Comparison of ENCODE assay signal across 13 mouse cellular contexts in genomic region chr3:37979871-37980270, GRCm38 (mm10).
DNase-seq lines count a peak whose midpoint lies in the region; ATAC-seq lines count a peak whose summit lies in the region.
"Had no signal": no experiment of that assay in that cellular context is flagged by ENCODE, and none has a peak within 500 bp of the region (broad histone marks: within the 10 kb centered on the region; RNA-seq: fewer than 3 reads in every experiment).

No protein-coding gene starts in this region.

- no peak overlapping the region for H3K27ac ChIP-seq in hindbrain, embryonic 11.5 days (ENCODE audit: low read depth, low read length)
- no peak overlapping the region for H3K27ac ChIP-seq in hindbrain, embryonic 14.5 days
- H3K27ac ChIP-seq: hindbrain, embryonic 15.5 days; liver, embryonic 13.5 days; neural tube, embryonic 13.5 days had no signal

- H3K27me3 ChIP-seq in hindbrain, embryonic 11.5 days (ENCODE audit: control insufficient read depth, insufficient read depth, low read length), result no peaks in the 10 kb centered on the region
- no peaks in the 10 kb centered on the region for H3K27me3 ChIP-seq in hindbrain, embryonic 14.5 days (ENCODE audit: control insufficient read depth, insufficient read depth, low read length)
- H3K27me3 ChIP-seq: hindbrain, embryonic 15.5 days had no signal

- H3K4me2 ChIP-seq in hindbrain, embryonic 11.5 days (replicated peaks; ENCODE audit: low read depth, low read length), result no peak overlapping the region
- H3K4me2 ChIP-seq in hindbrain, embryonic 14.5 days (replicated peaks), result no peak overlapping the region
- H3K4me2 ChIP-seq: hindbrain, embryonic 15.5 days; liver, embryonic 13.5 days; neural tube, embryonic 13.5 days had no signal

- H3K36me3 ChIP-seq in hindbrain, embryonic 11.5 days (ENCODE audit: control insufficient read depth, insufficient read depth, low read length), result no peaks in the 10 kb centered on the region
- H3K36me3 ChIP-seq in hindbrain, embryonic 14.5 days (replicated peaks; ENCODE audit: control insufficient read depth, insufficient read depth), result no peaks in the 10 kb centered on the region
- H3K36me3 ChIP-seq: hindbrain, embryonic 15.5 days; liver, embryonic 13.5 days; neural tube, embryonic 13.5 days had no signal

- ATAC-seq in hindbrain, embryonic 11.5 days (ENCODE audit: low FRiP score), result no peak
- no peak for ATAC-seq in hindbrain, embryonic 14.5 days (ENCODE audit: low FRiP score)
- ATAC-seq in cerebellum, adult (ENCODE audit: insufficient number of reproducible peaks, low FRiP score, low TSS enrichment), result no peak

- no peaks in the 10 kb centered on the region for H3K9me3 ChIP-seq in hindbrain, embryonic 11.5 days (ENCODE audit: control insufficient read depth, low read length)
- no peaks in the 10 kb centered on the region for H3K9me3 ChIP-seq in hindbrain, embryonic 14.5 days (ENCODE audit: control insufficient read depth, low read length)
- H3K9me3 ChIP-seq: hindbrain, embryonic 15.5 days; liver, embryonic 13.5 days; neural tube, embryonic 13.5 days had no signal

- no peak overlapping the region for H3K4me3 ChIP-seq in hindbrain, embryonic 11.5 days (ENCODE audit: low read depth, low read length)
- H3K4me3 ChIP-seq in hindbrain, embryonic 14.5 days (replicated peaks; ENCODE audit: low read length), result no peak overlapping the region
- H3K4me3 ChIP-seq: erythroblast, embryonic 14.5 days; hindbrain, embryonic 15.5 days; liver, embryonic 13.5 days; neural tube, embryonic 13.5 days had no signal

- no peaks in the 10 kb centered on the region for H3K4me1 ChIP-seq in hindbrain, embryonic 11.5 days (replicated peaks; ENCODE audit: control insufficient read depth, insufficient read depth, low read length)
- H3K4me1 ChIP-seq in hindbrain, embryonic 14.5 days (replicated peaks; ENCODE audit: control insufficient read depth, insufficient read depth, low read length), result no peaks in the 10 kb centered on the region

- 53% methylated on average over 5 of the region's 5 CpGs for WGBS in hindbrain, embryonic 11.5 days
- WGBS in hindbrain, embryonic 14.5 days, result 57% methylated on average over 5 of the region's 5 CpGs

- no peak overlapping the region for H3K9ac ChIP-seq in hindbrain, embryonic 11.5 days (ENCODE audit: low read depth, low read length)
- no peak overlapping the region for H3K9ac ChIP-seq in hindbrain, embryonic 14.5 days
- H3K9ac ChIP-seq: hindbrain, embryonic 15.5 days; liver, embryonic 13.5 days; neural tube, embryonic 13.5 days had no signal

- DNase-seq in hindbrain, embryonic 11.5 days (ENCODE audit: low spot score), result peak; percentile 39
- DNase-seq in hindbrain, embryonic 14.5 days (ENCODE audit: low spot score), result no peak
- peak; percentile 18 for DNase-seq in right cerebral cortex, postnatal 4 days
- DNase-seq in right cerebral cortex, postnatal 10 days (ENCODE audit: low spot score in 2 of 2), result no peak
- peak; percentile 37 for DNase-seq in c-Kit-positive CD71-positive TER-119-positive erythroid progenitor cells, embryonic 14.5 days (ENCODE audit: low spot score)
- DNase-seq in thymus, postnatal 14 days, result peak; percentile 70
- DNase-seq in urinary bladder, postnatal 4 days (ENCODE audit: low spot score in 2 of 2), result no peak
- DNase-seq: adrenal gland, adult 8-10 months; liver, embryonic 13.5 days had no signal

Comparison
In these comparisons a context has a peak if more than half of its experiments do, and no peak if none do; other contexts are left out.
1. DNase-seq: peak in hindbrain, embryonic 11.5 days (single experiment), right cerebral cortex, postnatal 4 days (single experiment), c-Kit-positive CD71-positive TER-119-positive erythroid progenitor cells, embryonic 14.5 days (single experiment) and thymus, postnatal 14 days (single experiment); none in hindbrain, embryonic 14.5 days (single experiment), right cerebral cortex, postnatal 10 days (0 of 2) and urinary bladder, postnatal 4 days (0 of 2).